Mouse (Mus musculus): ENCODE measurements around the gene Gm20458. TPM values are rescaled to one million over a fixed set of nuclear protein-coding genes. Genes with fewer than 3 reads are reported as not detected.

Gene Gm20458
- total RNA-seq, 2 experiments from 2014 or later, result 6.2 to 6.9 TPM

GRCm38 (mm10) chr2:164448921-164449320 lies 11.8 kb upstream of the Gm20458 start:
- Histone ChIP-seq H3K4me3 (no peak overlapping the region), H3K27ac (no peak overlapping the region)
- DNase-seq (ENCODE audit: low spot score in 2 of 2), result no peak
- no peak for TF ChIP-seq CTCF (conservative IDR thresholded peaks at IDR 0.05)

- no peak for DNase-seq (ENCODE audit: low spot score in 2 of 2)
- no peak overlapping the region for H3K4me3 ChIP-seq
- no peak for TF ChIP-seq CTCF (conservative IDR thresholded peaks at IDR 0.05)
- H3K27ac ChIP-seq, result no peak overlapping the region
Measured at GRCm38 (mm10) chr2:164449341-164450042, 11.3 kb upstream of the Gm20458 start.

- Histone ChIP-seq H3K27ac (no peak overlapping the region), H3K4me3 (no peak overlapping the region)
- DNase-seq (ENCODE audit: low spot score in 2 of 2), result no peak
- no peak for TF ChIP-seq CTCF (conservative IDR thresholded peaks at IDR 0.05)
Measured at GRCm38 (mm10) chr2:164452000-164452676, 8.6 kb upstream of the Gm20458 start.

- no peak for DNase-seq (ENCODE audit: low spot score in 2 of 2)
- Histone ChIP-seq H3K4me3 (no peak overlapping the region), H3K27ac (no peak overlapping the region)
- TF ChIP-seq CTCF (conservative IDR thresholded peaks at IDR 0.05), result no peak
Measured at GRCm38 (mm10) chr2:164453047-164453757, 7.6 kb upstream of the Gm20458 start.

- no peak overlapping the region for H3K27ac ChIP-seq
- no peak for DNase-seq (ENCODE audit: low spot score in 2 of 2)
- no peak for TF ChIP-seq CTCF (conservative IDR thresholded peaks at IDR 0.05)
Measured at GRCm38 (mm10) chr2:164453887-164454500, 6.8 kb upstream of the Gm20458 start.

GRCm38 (mm10) chr2:164454846-164455245 lies 5.9 kb upstream of the Gm20458 start:
- no peak overlapping the region for H3K4me3 ChIP-seq
- TF ChIP-seq CTCF (conservative IDR thresholded peaks at IDR 0.05), result no peak
- H3K27ac ChIP-seq, result peak overlapping the region; percentile 9; the same call in 1 of the 2 replicates
- peak; percentile 50 to 58 for DNase-seq (ENCODE audit: low spot score in 2 of 2)

More at GRCm38 (mm10) chr2:164453887-164454500, 6.8 kb upstream of the Gm20458 start:
- H3K4me3 ChIP-seq, result no peak overlapping the region

- no peak for TF ChIP-seq CTCF (conservative IDR thresholded peaks at IDR 0.05)
- peak overlapping the region; percentile 9; the same call in 1 of the 2 replicates for H3K27ac ChIP-seq
- H3K4me3 ChIP-seq, result no peak overlapping the region
- no peak for DNase-seq (ENCODE audit: low spot score in 2 of 2)
Measured at GRCm38 (mm10) chr2:164455421-164456190, 5.2 kb upstream of the Gm20458 start.

GRCm38 (mm10) chr2:164456413-164456812 lies 4.4 kb upstream of the Gm20458 start:
- peak overlapping the region; percentile 55 for H3K4me3 ChIP-seq
- no peak for TF ChIP-seq CTCF (conservative IDR thresholded peaks at IDR 0.05)
- no peak for DNase-seq (ENCODE audit: low spot score in 2 of 2)
- peak overlapping the region; percentile 88 for H3K27ac ChIP-seq

GRCm38 (mm10) chr2:164456864-164457300 lies 3.9 kb upstream of the Gm20458 start, which contains the start of gene Sys1:
Gene Sys1, plus strand, starts transcription at chr2:164456964.
- H3K27ac ChIP-seq, result peak within 1 kb of the TSS; percentile 88
- peak; percentile 38 to 53 for DNase-seq (ENCODE audit: low spot score in 2 of 2)
- H3K4me3 ChIP-seq, result peak within 1 kb of the TSS; percentile 55
- TF ChIP-seq CTCF (conservative IDR thresholded peaks at IDR 0.05), result peak; percentile 61

- H3K4me3 ChIP-seq, result no peak overlapping the region
- TF ChIP-seq CTCF (conservative IDR thresholded peaks at IDR 0.05), result no peak
Measured at GRCm38 (mm10) chr2:164457942-164458341, 2.8 kb upstream of the Gm20458 start.

GRCm38 (mm10) chr2:164458535-164458934 lies 2.2 kb upstream of the Gm20458 start:
- Histone ChIP-seq H3K4me3 (no peak overlapping the region), H3K27ac (no peak overlapping the region)
- no peak for TF ChIP-seq CTCF (conservative IDR thresholded peaks at IDR 0.05)
- no peak for DNase-seq (ENCODE audit: low spot score in 2 of 2)

More at GRCm38 (mm10) chr2:164457942-164458341, 2.8 kb upstream of the Gm20458 start:
- no peak for DNase-seq (ENCODE audit: low spot score in 2 of 2)
- H3K27ac ChIP-seq, result no peak overlapping the region

GRCm38 (mm10) chr2:164465161-164465560 lies 4.4 kb downstream of the Gm20458 start:
- Histone ChIP-seq H3K27ac (0 out of 2 replicates have a peak overlapping the region, but pooled peaks have one; percentile 10), H3K4me3 (no peak overlapping the region)
- DNase-seq (ENCODE audit: low spot score in 2 of 2), result no peak
- no peak for TF ChIP-seq CTCF (conservative IDR thresholded peaks at IDR 0.05)

All from layer of hippocampus, adult 2 months (tissue).